ENCODE assay signal across 19 mouse cellular contexts in genomic region chr17:83538141-83538540, GRCm38 (mm10). TPM values are rescaled to one million over a fixed set of nuclear protein-coding genes. Genes with fewer than 3 reads are reported as not detected.
A peak's percentile ranks its signal among the peaks of the same experiment; 100 is the strongest.
DNase-seq lines count a peak whose midpoint lies in the region; ATAC-seq and TF ChIP-seq lines count a peak whose summit lies in the region.
"Had no signal": no experiment of that assay in that cellular context is flagged by ENCODE, and none has a peak within 500 bp of the region (broad histone marks: within the 10 kb centered on the region; RNA-seq: fewer than 3 reads in every experiment).

No protein-coding gene starts in this region.

- ATAC-seq in hindbrain, postnatal 0 days = no peak
- no peak for ATAC-seq in hindbrain, embryonic 14.5 days (ENCODE audit: low FRiP score)
- ATAC-seq in neural tube, embryonic 14.5 days (ENCODE audit: low read depth) = no peak
- ATAC-seq: forebrain, embryonic 16.5 days had no signal

- 38% methylated on average over 9 of the region's 9 CpGs for WGBS in hindbrain, postnatal 0 days
- WGBS in hindbrain, embryonic 14.5 days = 54% methylated on average over 9 of the region's 9 CpGs
- 45% methylated on average over 9 of the region's 9 CpGs for WGBS in neural tube, embryonic 14.5 days

- no peaks in the 10 kb centered on the region for H3K36me3 ChIP-seq in hindbrain, postnatal 0 days (ENCODE audit: insufficient read depth, low read length)
- no peaks in the 10 kb centered on the region for H3K36me3 ChIP-seq in hindbrain, embryonic 14.5 days (replicated peaks; ENCODE audit: control insufficient read depth, insufficient read depth)
- H3K36me3 ChIP-seq in neural tube, embryonic 14.5 days (ENCODE audit: control insufficient read depth, insufficient read depth, low read length) = no peaks in the 10 kb centered on the region
- H3K36me3 ChIP-seq: embryonic facial prominence, embryonic 13.5 days; forebrain, embryonic 12.5 days; heart, embryonic 15.5 days had no signal

- no peak overlapping the region for H3K4me2 ChIP-seq in hindbrain, postnatal 0 days (ENCODE audit: low read depth, low read length)
- no peak overlapping the region for H3K4me2 ChIP-seq in hindbrain, embryonic 14.5 days (replicated peaks)
- H3K4me2 ChIP-seq in neural tube, embryonic 14.5 days (ENCODE audit: low read depth, low read length) = no peak overlapping the region
- H3K4me2 ChIP-seq: embryonic facial prominence, embryonic 13.5 days; forebrain, embryonic 12.5 days; heart, embryonic 11.5 days; heart, embryonic 15.5 days had no signal

- H3K9ac ChIP-seq in hindbrain, postnatal 0 days (replicated peaks; ENCODE audit: low read length) = no peak overlapping the region
- H3K9ac ChIP-seq in hindbrain, embryonic 14.5 days = no peak overlapping the region
- H3K9ac ChIP-seq in neural tube, embryonic 14.5 days (replicated peaks; ENCODE audit: low read depth, low read length) = no peak overlapping the region; the same call in 1 of the 2 replicates
- H3K9ac ChIP-seq: embryonic facial prominence, embryonic 13.5 days; forebrain, embryonic 12.5 days; heart, embryonic 15.5 days had no signal

- TF ChIP-seq CTCF in hindbrain, postnatal 0 days (IDR thresholded peaks at IDR 0.05; ENCODE audit: low read depth) = no peak

- H3K27me3 ChIP-seq in hindbrain, postnatal 0 days (ENCODE audit: insufficient read depth, low read length) = no peaks in the 10 kb centered on the region
- H3K27me3 ChIP-seq in hindbrain, embryonic 14.5 days (ENCODE audit: control insufficient read depth, insufficient read depth, low read length) = no peaks in the 10 kb centered on the region
- no peaks in the 10 kb centered on the region for H3K27me3 ChIP-seq in neural tube, embryonic 14.5 days (ENCODE audit: control insufficient read depth, insufficient read depth, low read length)

- peak overlapping the region; percentile 29; the same call in 1 of the 2 replicates for H3K27ac ChIP-seq in hindbrain, postnatal 0 days
- no peak overlapping the region for H3K27ac ChIP-seq in hindbrain, embryonic 14.5 days
- H3K27ac ChIP-seq in neural tube, embryonic 14.5 days (ENCODE audit: low read depth, low read length) = 0 out of 2 replicates have a peak overlapping the region, but pooled peaks have one; percentile 12
- H3K27ac ChIP-seq: embryonic facial prominence, embryonic 13.5 days; forebrain, embryonic 12.5 days; heart, adult 2 months; heart, embryonic 15.5 days had no signal

- H3K9me3 ChIP-seq in hindbrain, postnatal 0 days (ENCODE audit: low read length) = no peaks in the 10 kb centered on the region
- no peaks in the 10 kb centered on the region for H3K9me3 ChIP-seq in hindbrain, embryonic 14.5 days (ENCODE audit: control insufficient read depth, low read length)
- no peaks in the 10 kb centered on the region for H3K9me3 ChIP-seq in neural tube, embryonic 14.5 days (ENCODE audit: control insufficient read depth, low read length)
- H3K9me3 ChIP-seq: embryonic facial prominence, embryonic 13.5 days; forebrain, embryonic 12.5 days; heart, embryonic 15.5 days had no signal

- no peak overlapping the region for H3K4me3 ChIP-seq in hindbrain, postnatal 0 days (ENCODE audit: low read length)
- no peak overlapping the region for H3K4me3 ChIP-seq in hindbrain, embryonic 14.5 days (replicated peaks; ENCODE audit: low read length)
- no peak overlapping the region for H3K4me3 ChIP-seq in neural tube, embryonic 14.5 days (ENCODE audit: low read depth, low read length)
- H3K4me3 ChIP-seq: embryonic facial prominence, embryonic 13.5 days; forebrain, embryonic 12.5 days; heart, adult 2 months; heart, embryonic 15.5 days had no signal

- no peak for DNase-seq in hindbrain, postnatal 0 days (ENCODE audit: low spot score)
- no peak for DNase-seq in hindbrain, embryonic 14.5 days (ENCODE audit: low spot score)
- DNase-seq in retina, postnatal 1 day = peak; percentile 30
- DNase-seq in retina, embryonic 14.5 days (ENCODE audit: low spot score) = no peak
- DNase-seq in urinary bladder, postnatal 25 days (ENCODE audit: low spot score) = no peak
- DNase-seq: adrenal gland, adult 8-10 months; adrenal gland, postnatal 36 days; cerebellum, adult 11-12 months; cerebellum, adult 9-10 months; cerebellum, postnatal 25 days; gastrocnemius, postnatal 10 days; heart, adult 2 months; heart, postnatal 14 days had no signal

- H3K4me1 ChIP-seq in hindbrain, postnatal 0 days (ENCODE audit: insufficient read depth, low read length) = no peaks in the 10 kb centered on the region
- no peaks in the 10 kb centered on the region for H3K4me1 ChIP-seq in hindbrain, embryonic 14.5 days (replicated peaks; ENCODE audit: control insufficient read depth, insufficient read depth, low read length)
- H3K4me1 ChIP-seq in neural tube, embryonic 14.5 days (ENCODE audit: control insufficient read depth, insufficient read depth, low read length) = no peaks in the 10 kb centered on the region
- H3K4me1 ChIP-seq: embryonic facial prominence, embryonic 13.5 days; forebrain, embryonic 12.5 days; heart, embryonic 15.5 days had no signal

RNA-seq across cellular contexts. Expression of gene Cox7a2l, which starts 21.0 kb away (rescaled TPM):
- 355 and 356 TPM in 2 replicates for total RNA-seq in hindbrain, postnatal 0 days (2014; rRNA removed)
- 235 and 242 TPM in 2 replicates for polyA plus RNA-seq in hindbrain, postnatal 0 days (2015; fragmentation: Nextera tagmentation; extraction: Ambion mirVana)
- 204 and 206 TPM in 2 replicates for polyA plus RNA-seq in hindbrain, embryonic 14.5 days (2014; fragmentation: Nextera tagmentation; extraction: Ambion mirVana)
- polyA plus RNA-seq in neural tube, embryonic 14.5 days (2014; fragmentation: Nextera tagmentation; extraction: Ambion mirVana) = 205 and 209 TPM in 2 replicates
